Mouse (Mus musculus): ENCODE results near the gene Fgf10.

GRCm38 (mm10) chr13:118762982-118763381 lies 93.4 kb downstream of the Fgf10 start:
- TF ChIP-seq E2F4 (IDR thresholded peaks at IDR 0.05; ENCODE audit: insufficient read depth) (no peak), POLR2AphosphoS2 (IDR thresholded peaks at IDR 0.05; ENCODE audit: insufficient read length, low read depth) (no peak), TCF12 (IDR thresholded peaks at IDR 0.05; ENCODE audit: insufficient read depth, poor library complexity, severe bottlenecking) (no peak), CEBPB (IDR thresholded peaks at IDR 0.05; ENCODE audit: insufficient read depth, poor library complexity, severe bottlenecking) (no peak), POLR2A (IDR thresholded peaks at IDR 0.05; ENCODE audit: insufficient read length, low read depth) (no peak), MYOD1 (IDR thresholded peaks at IDR 0.05; ENCODE audit: control insufficient read depth in 1 of 3, insufficient read length in 2 of 3, low read depth in 2 of 3) (no peak), USF1 (IDR thresholded peaks at IDR 0.05; ENCODE audit: low read depth) (no peak), MAX (IDR thresholded peaks at IDR 0.05; ENCODE audit: low read depth) (no peak), MYOG (IDR thresholded peaks at IDR 0.05; ENCODE audit: control insufficient read depth in 1 of 3, insufficient read depth in 1 of 3, insufficient read length in 2 of 3, low read depth in 2 of 3) (no peak), TCF3 (IDR thresholded peaks at IDR 0.05; ENCODE audit: insufficient read length, low read depth) (no peak)
